ENCODE assay signal across 12 mouse cellular contexts in the genomic region with DNA sequence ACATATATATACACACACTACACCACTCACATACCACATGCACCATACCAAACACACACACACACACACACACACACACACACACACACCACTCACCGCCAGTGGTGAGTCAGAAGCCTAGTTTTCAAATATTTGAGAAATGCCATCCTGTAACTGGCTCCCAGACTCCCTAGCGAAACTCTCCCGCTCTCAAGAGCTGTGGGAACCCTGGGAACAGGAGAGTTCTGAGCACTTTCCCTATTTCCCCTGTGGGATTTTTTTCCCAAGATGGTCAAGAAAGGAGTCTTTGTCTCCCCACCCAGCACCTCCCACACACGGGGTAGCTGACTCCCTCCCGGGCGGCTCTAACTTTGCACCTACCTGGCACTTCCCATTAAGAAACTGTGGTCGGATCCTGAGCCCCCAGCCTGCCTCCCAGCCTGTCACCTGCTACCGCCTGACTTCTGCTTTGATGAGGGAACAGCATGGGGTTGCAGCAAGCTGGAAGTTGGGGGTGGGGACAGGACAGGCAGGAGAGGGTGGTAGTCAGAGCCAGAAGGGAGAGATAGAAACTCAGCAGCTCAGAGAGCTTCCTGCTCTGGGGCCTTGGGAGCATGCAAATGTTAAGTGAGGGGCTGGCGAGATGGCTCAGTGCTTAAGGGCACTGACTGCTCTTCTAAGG. TPM values are rescaled to one million over a fixed set of nuclear protein-coding genes. Genes with fewer than 3 reads are reported as not detected.
DNase-seq lines count a peak whose midpoint lies in the region; ATAC-seq and TF ChIP-seq lines count a peak whose summit lies in the region.
"Had no signal": no experiment of that assay in that cellular context is flagged by ENCODE, and none has a peak within 500 bp of the region (broad histone marks: within the 10 kb centered on the region; RNA-seq: fewer than 3 reads in every experiment).

No protein-coding gene starts in this region.

- no peak overlapping the region for H3K9ac ChIP-seq in liver, postnatal 0 days (replicated peaks)
- no peak overlapping the region for H3K9ac ChIP-seq in liver, embryonic 12.5 days
- no peak overlapping the region for H3K9ac ChIP-seq in ES-E14 (ENCODE audit: insufficient read depth, low read depth, low read length, poor library complexity, severe bottlenecking)
- 0 out of 2 replicates have a peak overlapping the region, but pooled peaks have one; percentile 6 for H3K9ac ChIP-seq in intestine, embryonic 16.5 days (ENCODE audit: low read depth, low read length)
- H3K9ac ChIP-seq: forebrain, embryonic 15.5 days; liver, embryonic 15.5 days had no signal

- H3K27me3 ChIP-seq in heart, embryonic 10.5 days (ENCODE audit: insufficient read depth, poor library complexity, severe bottlenecking) = peaks cover 6% of the 10 kb centered on the region; the same call in 1 of the 2 replicates
- H3K27me3 ChIP-seq in liver, postnatal 0 days (ENCODE audit: insufficient read depth, low read length) = no peaks in the 10 kb centered on the region
- peaks cover 13% of the 10 kb centered on the region for H3K27me3 ChIP-seq in liver, embryonic 12.5 days (replicated peaks)
- H3K27me3 ChIP-seq in intestine, embryonic 16.5 days (replicated peaks; ENCODE audit: control insufficient read depth, insufficient read depth, low read length) = no peaks in the 10 kb centered on the region
- H3K27me3 ChIP-seq: forebrain, embryonic 15.5 days had no signal

- TF ChIP-seq CTCF in liver, postnatal 0 days (IDR thresholded peaks at IDR 0.05; ENCODE audit: low read depth) = no peak

- no peaks in the 10 kb centered on the region for H3K9me3 ChIP-seq in heart, embryonic 10.5 days
- H3K9me3 ChIP-seq in liver, postnatal 0 days (ENCODE audit: low read length) = no peaks in the 10 kb centered on the region
- no peaks in the 10 kb centered on the region for H3K9me3 ChIP-seq in liver, embryonic 12.5 days (replicated peaks)
- no peaks in the 10 kb centered on the region for H3K9me3 ChIP-seq in ES-E14 (ENCODE audit: control insufficient read depth, insufficient read depth, low read depth, low read length)
- H3K9me3 ChIP-seq in intestine, embryonic 16.5 days (ENCODE audit: control insufficient read depth, low read length) = no peaks in the 10 kb centered on the region
- H3K9me3 ChIP-seq: forebrain, embryonic 15.5 days; liver, embryonic 15.5 days had no signal

- WGBS in heart, embryonic 10.5 days = 20% methylated on average over 9 of the region's 9 CpGs
- 17% methylated on average over 9 of the region's 9 CpGs for WGBS in liver, postnatal 0 days (ENCODE audit: insufficient replicate concordance)
- whole genome bisulfite sequencing in liver, embryonic 12.5 days (ENCODE audit: insufficient replicate concordance) = 27% methylated on average over 9 of the region's 9 CpGs
- 27% methylated on average over 9 of the region's 9 CpGs for WGBS in intestine, embryonic 16.5 days

- H3K4me1 ChIP-seq in heart, embryonic 10.5 days = peaks cover 22% of the 10 kb centered on the region
- H3K4me1 ChIP-seq in liver, postnatal 0 days (ENCODE audit: insufficient read depth) = no peaks in the 10 kb centered on the region
- no peaks in the 10 kb centered on the region; the same call in 1 of the 2 replicates for H3K4me1 ChIP-seq in liver, embryonic 12.5 days
- peaks cover 4 to 15% of the 10 kb centered on the region in 2 experiments for H3K4me1 ChIP-seq in ES-E14 (ENCODE audit: control insufficient read depth in 2 of 2, insufficient read depth in 2 of 2, low read length in 2 of 2, poor library complexity in 1 of 2)
- peaks cover 6% of the 10 kb centered on the region; the same call in 1 of the 2 replicates for H3K4me1 ChIP-seq in intestine, embryonic 16.5 days (ENCODE audit: control insufficient read depth, insufficient read depth, low read length)
- H3K4me1 ChIP-seq: forebrain, embryonic 15.5 days had no signal

- no peak for TF ChIP-seq EP300 in liver, postnatal 0 days (IDR thresholded peaks at IDR 0.05; ENCODE audit: low read depth)

- ATAC-seq in liver, postnatal 0 days = peak; percentile 33; the same call in 1 of the 2 replicates
- ATAC-seq in liver, embryonic 12.5 days = no peak
- ATAC-seq in intestine, embryonic 16.5 days = peak; percentile 47; the same call in 1 of the 2 replicates
- ATAC-seq: forebrain, embryonic 15.5 days had no signal

- H3K27ac ChIP-seq in heart, embryonic 10.5 days = peak overlapping the region; percentile 75
- no peak overlapping the region for H3K27ac ChIP-seq in liver, postnatal 0 days (ENCODE audit: low read depth)
- H3K27ac ChIP-seq in liver, embryonic 12.5 days = no peak overlapping the region
- H3K27ac ChIP-seq in ES-E14 (ENCODE audit: insufficient read depth, low read depth, low read length, poor library complexity, severe bottlenecking) = 0 out of 2 replicates have a peak overlapping the region, but pooled peaks have one; percentile 2
- H3K27ac ChIP-seq in intestine, embryonic 16.5 days (ENCODE audit: low read length) = no peak overlapping the region
- H3K27ac ChIP-seq: forebrain, embryonic 15.5 days; liver, embryonic 15.5 days had no signal

- intact Hi-C loops in heart, postnatal 25 days (cut with DNase I) = loop anchor here (5.0 kb wide), 1 partner anchor 187 kb away; no protein-coding TSS in a partner anchor

- in situ Hi-C loops in ES-E14 (cut with MboI; ENCODE audit: low sequenced_read_pairs in 2 of 2, unreplicated experiment in 2 of 2) = no loop called here

- H3K4me2 ChIP-seq in liver, postnatal 0 days (ENCODE audit: low read depth, low read length) = no peak overlapping the region
- no peak overlapping the region for H3K4me2 ChIP-seq in liver, embryonic 12.5 days
- H3K4me2 ChIP-seq in intestine, embryonic 16.5 days (ENCODE audit: low read depth, low read length) = 0 out of 2 replicates have a peak overlapping the region, but pooled peaks have one; percentile 2
- H3K4me2 ChIP-seq: forebrain, embryonic 15.5 days; liver, embryonic 15.5 days had no signal

- H3K4me3 ChIP-seq in heart, embryonic 10.5 days = peak overlapping the region; percentile 12; the same call in 1 of the 2 replicates
- no peak overlapping the region for H3K4me3 ChIP-seq in liver, postnatal 0 days (ENCODE audit: low read depth, low read length)
- no peak overlapping the region for H3K4me3 ChIP-seq in liver, embryonic 12.5 days
- H3K4me3 ChIP-seq in ES-E14 (ENCODE audit: insufficient read depth in 1 of 2, low read depth in 1 of 2, low read length in 2 of 2, poor library complexity in 1 of 2, severe bottlenecking in 1 of 2) = peak overlapping the region in 1 of 2 experiments; percentile 11; a peak in 1 of 4 replicates
- H3K4me3 ChIP-seq in intestine, embryonic 16.5 days (ENCODE audit: low read length) = no peak overlapping the region
- H3K4me3 ChIP-seq: forebrain, embryonic 15.5 days; liver, embryonic 15.5 days had no signal

- peak; percentile 81 for DNase-seq in heart, embryonic 10.5 days (ENCODE audit: low spot score)
- DNase-seq in heart, postnatal 25 days (ENCODE audit: low spot score) = no peak
- DNase-seq in liver, postnatal 0 days = no peak
- DNase-seq in ES-E14 (ENCODE audit: low read depth, low spot score) (no peak), MN1 (ENCODE audit: low spot score) (no peak)
- no peak for DNase-seq in left cerebral cortex, adult 9 months (ENCODE audit: low spot score in 2 of 2)
- DNase-seq: adrenal gland, adult 8-10 months; cerebellum, postnatal 10 days had no signal

- H3K36me3 ChIP-seq in heart, embryonic 10.5 days = no peaks in the 10 kb centered on the region
- H3K36me3 ChIP-seq in liver, postnatal 0 days (replicated peaks; ENCODE audit: insufficient read depth, low read length) = no peaks in the 10 kb centered on the region
- no peaks in the 10 kb centered on the region for H3K36me3 ChIP-seq in liver, embryonic 12.5 days
- H3K36me3 ChIP-seq in ES-E14 (ENCODE audit: control insufficient read depth, insufficient read depth, low read length, poor library complexity, severe bottlenecking) = no peaks in the 10 kb centered on the region
- H3K36me3 ChIP-seq in intestine, embryonic 16.5 days (ENCODE audit: control insufficient read depth, insufficient read depth, low read length) = no peaks in the 10 kb centered on the region
- H3K36me3 ChIP-seq: forebrain, embryonic 15.5 days; liver, embryonic 15.5 days had no signal

TF ChIP-seq in ES-E14, 5 proteins besides CTCF, POLR2A, EP300 and RAD21:
- TF ChIP-seq HCFC1 (IDR thresholded peaks at IDR 0.05; ENCODE audit: borderline replicate concordance, insufficient read depth, low read length) = no peak
- TF ChIP-seq CHD2 (IDR thresholded peaks at IDR 0.05; ENCODE audit: low read depth, low read length) = no peak
- no peak for TF ChIP-seq MAFK (IDR thresholded peaks at IDR 0.05; ENCODE audit: insufficient read depth, low read depth, low read length)
- no peak for TF ChIP-seq ZC3H11A (IDR thresholded peaks at IDR 0.05; ENCODE audit: borderline replicate concordance, low read depth, low read length)
- TF ChIP-seq ZNF384 (IDR thresholded peaks at IDR 0.05; ENCODE audit: low read depth, low read length) = no peak

RNA-seq across cellular contexts. Expression of gene Pald1, which starts 11.3 kb away (rescaled TPM):
- 34.2 and 40.8 TPM in 2 replicates for polyA plus RNA-seq in heart, embryonic 10.5 days (2016; fragmentation: Nextera tagmentation; extraction: Ambion mirVana)
- total RNA-seq in heart, postnatal 25 days (2021) = 10 to 100 TPM; 16.1 to 21.9 TPM
- 3.7 and 3.8 TPM in 2 replicates for polyA plus RNA-seq in liver, postnatal 0 days (2015; fragmentation: Nextera tagmentation; extraction: Ambion mirVana)
- polyA plus RNA-seq in liver, embryonic 12.5 days (2016; fragmentation: Nextera tagmentation; extraction: Ambion mirVana) = 12.1 and 12.4 TPM in 2 replicates
- 102 and 216 TPM in 2 replicates for total RNA-seq in ES-E14 (2012; rRNA removed)
- polyA plus RNA-seq in intestine, embryonic 16.5 days (2015; fragmentation: Nextera tagmentation; extraction: Ambion mirVana) = 13.2 and 15.0 TPM in 2 replicates

RNA-seq across cellular contexts. Expression of gene Nodal, which starts 23.2 kb away (rescaled TPM):
- polyA plus RNA-seq in heart, embryonic 10.5 days (2016; fragmentation: Nextera tagmentation; extraction: Ambion mirVana) = 0.28 TPM in 1 of 2 replicates, not detected in the other
- total RNA-seq in heart, postnatal 25 days (2021) = under 1 TPM in 1 of 2 experiments, not detected in 1; 0.10 TPM
- 0.08 and 0.19 TPM in 2 replicates for polyA plus RNA-seq in liver, postnatal 0 days (2015; fragmentation: Nextera tagmentation; extraction: Ambion mirVana)
- 0.31 and 0.37 TPM in 2 replicates for polyA plus RNA-seq in liver, embryonic 12.5 days (2016; fragmentation: Nextera tagmentation; extraction: Ambion mirVana)
- total RNA-seq in ES-E14 (2012; rRNA removed) = 164 and 277 TPM in 2 replicates
- polyA plus RNA-seq in intestine, embryonic 16.5 days (2015; fragmentation: Nextera tagmentation; extraction: Ambion mirVana) = 0.15 and 0.16 TPM in 2 replicates
- total RNA-seq: adrenal gland, adult 8-10 months had no signal

RNA-seq across cellular contexts. Expression of gene Eif4ebp2, which starts 57.9 kb away (rescaled TPM):
- 51.2 and 53.1 TPM in 2 replicates for polyA plus RNA-seq in heart, embryonic 10.5 days (2016; fragmentation: Nextera tagmentation; extraction: Ambion mirVana)
- 10 to 100 TPM; 71.4 to 75.2 TPM for total RNA-seq in heart, postnatal 25 days (2021)
- 43.6 and 46.4 TPM in 2 replicates for polyA plus RNA-seq in liver, postnatal 0 days (2015; fragmentation: Nextera tagmentation; extraction: Ambion mirVana)
- polyA plus RNA-seq in liver, embryonic 12.5 days (2016; fragmentation: Nextera tagmentation; extraction: Ambion mirVana) = 55.2 and 57.6 TPM in 2 replicates
- total RNA-seq in ES-E14 (2012; rRNA removed) = 27.0 and 32.3 TPM in 2 replicates
- polyA plus RNA-seq in intestine, embryonic 16.5 days (2015; fragmentation: Nextera tagmentation; extraction: Ambion mirVana) = 59.6 and 64.1 TPM in 2 replicates

Comparison
In these comparisons a context has a peak if more than half of its experiments do, and no peak if none do; other contexts are left out.
1. H3K27ac ChIP-seq: peak in heart, embryonic 10.5 days (single experiment) and ES-E14 (single experiment); none in liver, postnatal 0 days (single experiment), liver, embryonic 12.5 days (single experiment) and intestine, embryonic 16.5 days (single experiment).